Mouse (Mus musculus): ENCODE measurements around the gene Atp8b4. TPM values are rescaled to one million over a fixed set of nuclear protein-coding genes. Genes with fewer than 3 reads are reported as not detected.

Gene Atp8b4
- polyA plus RNA-seq, 1 experiment = 0.06 TPM

DNA sequence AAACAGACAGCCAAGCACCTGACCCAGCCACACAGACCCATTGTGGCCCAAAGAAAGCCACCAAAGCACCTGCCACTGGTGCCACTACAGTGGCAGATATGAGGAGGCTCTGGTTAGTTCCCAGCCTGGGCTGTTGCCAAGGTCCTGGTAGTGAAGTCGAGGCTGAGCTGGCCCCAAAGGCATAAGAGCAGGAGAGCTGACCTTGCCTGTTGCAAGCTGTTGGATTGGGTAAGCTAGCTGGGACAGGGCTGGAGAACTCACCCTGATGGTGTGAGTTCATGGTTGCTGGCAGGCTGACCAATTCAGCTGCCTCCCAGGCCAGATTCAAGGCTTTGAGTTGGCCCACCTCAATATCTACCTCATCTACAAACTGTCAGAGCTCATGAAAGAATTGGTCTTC lies 4.7 kb upstream of the Atp8b4 start:
- no peak for TF ChIP-seq MAX (IDR thresholded peaks at IDR 0.05)
- no peak for TF ChIP-seq USF1 (IDR thresholded peaks at IDR 0.05; ENCODE audit: low read depth)
- no peak for TF ChIP-seq CEBPB (IDR thresholded peaks at IDR 0.05; ENCODE audit: low read depth)
- TF ChIP-seq FOSL1 (IDR thresholded peaks at IDR 0.05; ENCODE audit: insufficient read depth, low read length, poor library complexity, severe bottlenecking) = no peak

DNA sequence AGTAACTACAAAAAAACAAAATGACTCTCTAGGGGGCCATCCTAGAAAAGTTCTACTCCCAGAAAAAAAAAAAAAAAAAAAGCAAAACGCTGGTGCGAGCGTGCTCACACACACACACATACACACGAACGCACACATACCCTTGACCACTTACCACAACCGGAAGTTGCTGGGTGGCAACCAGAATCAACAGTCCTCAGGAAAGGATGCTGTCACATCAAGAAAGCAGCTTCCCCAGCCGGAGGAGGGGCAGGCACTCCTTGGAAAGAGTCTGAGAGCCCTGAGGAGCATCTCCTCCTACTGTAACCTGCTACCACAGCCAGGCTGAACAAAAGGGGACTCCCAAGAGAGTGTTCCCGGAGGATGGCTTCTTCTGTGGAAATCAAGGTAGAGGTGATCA lies 744 bp downstream of the Atp8b4 start:
- Histone ChIP-seq H3K79me3 (ENCODE audit: low read depth) (no peaks in the 10 kb centered on the region), H3K4me3 (ENCODE audit: insufficient read depth, poor library complexity, severe bottlenecking) (no peak overlapping the region), H3ac (ENCODE audit: control insufficient read depth, insufficient read length, low read depth) (no peak overlapping the region), H3K79me2 (ENCODE audit: control insufficient read depth, insufficient read depth) (no peaks in the 10 kb centered on the region), H3K36me3 (ENCODE audit: control insufficient read depth, insufficient read depth) (no peaks in the 10 kb centered on the region), H3K27me3 (ENCODE audit: control insufficient read depth, insufficient read depth, insufficient read length) (peaks cover 10% of the 10 kb centered on the region)
- TF ChIP-seq FOSL1 (IDR thresholded peaks at IDR 0.05; ENCODE audit: insufficient read depth, low read length, poor library complexity, severe bottlenecking) = no peak
- no peak for TF ChIP-seq MAX (IDR thresholded peaks at IDR 0.05)
- no peak for TF ChIP-seq CEBPB (IDR thresholded peaks at IDR 0.05; ENCODE audit: low read depth)
- no peak for TF ChIP-seq MYOG (IDR thresholded peaks at IDR 0.05; ENCODE audit: control insufficient read depth, extremely low read depth, insufficient read length)
- no peak for TF ChIP-seq CTCF (IDR thresholded peaks at IDR 0.05; ENCODE audit: control insufficient read depth, insufficient read depth, insufficient read length)
- TF ChIP-seq MYOD1 (IDR thresholded peaks at IDR 0.05; ENCODE audit: control insufficient read depth, insufficient read length, low read depth) = no peak
- TF ChIP-seq USF1 (IDR thresholded peaks at IDR 0.05; ENCODE audit: low read depth) = no peak

More for the DNA sequence above, 4.7 kb upstream of the Atp8b4 start:
- no peaks in the 10 kb centered on the region for H3K79me3 ChIP-seq (ENCODE audit: low read depth)
- no peak overlapping the region for H3ac ChIP-seq (ENCODE audit: control insufficient read depth, insufficient read length, low read depth)
- no peaks in the 10 kb centered on the region for H3K79me2 ChIP-seq (ENCODE audit: control insufficient read depth, insufficient read depth)
- peaks cover 10% of the 10 kb centered on the region for H3K27me3 ChIP-seq (ENCODE audit: control insufficient read depth, insufficient read depth, insufficient read length)
- H3K36me3 ChIP-seq (ENCODE audit: control insufficient read depth, insufficient read depth) = no peaks in the 10 kb centered on the region
- H3K4me3 ChIP-seq (ENCODE audit: insufficient read depth, poor library complexity, severe bottlenecking) = no peak overlapping the region

DNA sequence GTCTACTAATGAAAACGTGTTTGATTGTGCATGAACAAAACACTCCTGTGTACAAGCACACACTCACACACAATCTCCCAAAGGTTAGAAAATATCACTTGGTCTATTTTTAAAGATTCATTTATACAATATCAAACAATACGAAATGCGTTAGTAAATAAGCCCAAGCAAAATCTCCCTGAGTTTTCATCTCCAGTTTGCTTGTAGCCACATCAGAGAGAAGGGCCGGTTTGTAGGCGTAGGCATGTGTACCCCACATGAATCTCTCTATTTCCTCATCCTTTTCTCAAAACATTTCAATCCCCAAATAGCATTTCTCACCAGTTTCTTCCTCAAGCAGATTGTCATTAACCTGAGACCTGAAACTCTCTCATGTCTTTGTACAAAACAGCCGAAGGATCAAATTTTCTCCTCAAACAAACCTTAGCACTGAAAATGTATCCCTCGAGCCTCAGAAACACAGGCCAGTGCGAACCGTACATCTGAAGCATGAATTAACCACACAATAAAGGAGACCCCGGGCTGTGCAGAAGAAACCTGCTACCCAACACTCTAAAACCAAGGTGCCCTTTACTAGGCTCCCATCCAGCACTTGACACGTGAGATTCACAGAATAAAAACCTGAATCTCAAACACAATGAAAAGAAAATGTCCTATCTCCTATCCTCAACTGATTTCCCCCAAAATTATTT lies 1.6 kb downstream of the Atp8b4 start:
- Histone ChIP-seq H3K79me3 (ENCODE audit: low read depth) (no peaks in the 10 kb centered on the region), H3K36me3 (ENCODE audit: control insufficient read depth, insufficient read depth) (no peaks in the 10 kb centered on the region), H3ac (ENCODE audit: control insufficient read depth, insufficient read length, low read depth) (no peak overlapping the region), H3K4me3 (ENCODE audit: insufficient read depth, poor library complexity, severe bottlenecking) (no peak overlapping the region), H3K79me2 (ENCODE audit: control insufficient read depth, insufficient read depth) (no peaks in the 10 kb centered on the region), H3K27me3 (ENCODE audit: control insufficient read depth, insufficient read depth, insufficient read length) (peaks cover 10% of the 10 kb centered on the region)
- no peak for TF ChIP-seq MYOG (IDR thresholded peaks at IDR 0.05; ENCODE audit: control insufficient read depth, extremely low read depth, insufficient read length)
- TF ChIP-seq CTCF (IDR thresholded peaks at IDR 0.05; ENCODE audit: control insufficient read depth, insufficient read depth, insufficient read length) = no peak
- TF ChIP-seq FOSL1 (IDR thresholded peaks at IDR 0.05; ENCODE audit: insufficient read depth, low read length, poor library complexity, severe bottlenecking) = no peak
- no peak for TF ChIP-seq CEBPB (IDR thresholded peaks at IDR 0.05; ENCODE audit: low read depth)
- no peak for TF ChIP-seq MYOD1 (IDR thresholded peaks at IDR 0.05; ENCODE audit: control insufficient read depth, insufficient read length, low read depth)
- TF ChIP-seq USF1 (IDR thresholded peaks at IDR 0.05; ENCODE audit: low read depth) = no peak
- no peak for TF ChIP-seq MAX (IDR thresholded peaks at IDR 0.05)

DNA sequence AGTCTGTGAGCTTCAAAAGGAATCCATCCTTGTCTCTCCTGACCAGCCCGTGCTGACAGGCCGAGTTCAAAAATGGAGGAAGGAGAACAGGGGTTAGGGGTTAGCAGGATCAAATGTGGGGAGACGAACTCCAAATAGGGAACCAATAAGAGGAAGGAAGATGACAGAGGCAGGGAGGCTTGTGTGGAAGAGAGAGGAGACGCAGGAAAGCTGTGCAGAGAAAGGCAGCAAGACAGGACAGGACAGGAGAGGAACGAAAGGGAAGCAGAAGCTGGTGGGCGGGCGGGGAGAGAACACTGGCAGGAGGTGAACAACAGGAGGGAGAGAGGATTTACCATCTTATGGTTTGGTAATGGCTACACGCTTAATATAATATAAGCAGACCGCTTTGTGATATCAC lies 3.6 kb downstream of the Atp8b4 start:
- no peak overlapping the region for H3ac ChIP-seq (ENCODE audit: control insufficient read depth, insufficient read length, low read depth)
- H3K27me3 ChIP-seq (ENCODE audit: control insufficient read depth, insufficient read depth, insufficient read length) = peaks cover 6% of the 10 kb centered on the region
- no peaks in the 10 kb centered on the region for H3K36me3 ChIP-seq (ENCODE audit: control insufficient read depth, insufficient read depth)
- no peaks in the 10 kb centered on the region for H3K79me2 ChIP-seq (ENCODE audit: control insufficient read depth, insufficient read depth)
- H3K79me3 ChIP-seq (ENCODE audit: low read depth) = no peaks in the 10 kb centered on the region
- H3K4me3 ChIP-seq (ENCODE audit: insufficient read depth, poor library complexity, severe bottlenecking) = no peak overlapping the region
- no peak for TF ChIP-seq MAX (IDR thresholded peaks at IDR 0.05)
- no peak for TF ChIP-seq FOSL1 (IDR thresholded peaks at IDR 0.05; ENCODE audit: insufficient read depth, low read length, poor library complexity, severe bottlenecking)
- no peak for TF ChIP-seq MYOG (IDR thresholded peaks at IDR 0.05; ENCODE audit: control insufficient read depth, extremely low read depth, insufficient read length)
- no peak for TF ChIP-seq MYOD1 (IDR thresholded peaks at IDR 0.05; ENCODE audit: control insufficient read depth, insufficient read length, low read depth)
- no peak for TF ChIP-seq USF1 (IDR thresholded peaks at IDR 0.05; ENCODE audit: low read depth)
- TF ChIP-seq CEBPB (IDR thresholded peaks at IDR 0.05; ENCODE audit: low read depth) = no peak
- TF ChIP-seq CTCF (IDR thresholded peaks at IDR 0.05; ENCODE audit: control insufficient read depth, insufficient read depth, insufficient read length) = no peak

DNA sequence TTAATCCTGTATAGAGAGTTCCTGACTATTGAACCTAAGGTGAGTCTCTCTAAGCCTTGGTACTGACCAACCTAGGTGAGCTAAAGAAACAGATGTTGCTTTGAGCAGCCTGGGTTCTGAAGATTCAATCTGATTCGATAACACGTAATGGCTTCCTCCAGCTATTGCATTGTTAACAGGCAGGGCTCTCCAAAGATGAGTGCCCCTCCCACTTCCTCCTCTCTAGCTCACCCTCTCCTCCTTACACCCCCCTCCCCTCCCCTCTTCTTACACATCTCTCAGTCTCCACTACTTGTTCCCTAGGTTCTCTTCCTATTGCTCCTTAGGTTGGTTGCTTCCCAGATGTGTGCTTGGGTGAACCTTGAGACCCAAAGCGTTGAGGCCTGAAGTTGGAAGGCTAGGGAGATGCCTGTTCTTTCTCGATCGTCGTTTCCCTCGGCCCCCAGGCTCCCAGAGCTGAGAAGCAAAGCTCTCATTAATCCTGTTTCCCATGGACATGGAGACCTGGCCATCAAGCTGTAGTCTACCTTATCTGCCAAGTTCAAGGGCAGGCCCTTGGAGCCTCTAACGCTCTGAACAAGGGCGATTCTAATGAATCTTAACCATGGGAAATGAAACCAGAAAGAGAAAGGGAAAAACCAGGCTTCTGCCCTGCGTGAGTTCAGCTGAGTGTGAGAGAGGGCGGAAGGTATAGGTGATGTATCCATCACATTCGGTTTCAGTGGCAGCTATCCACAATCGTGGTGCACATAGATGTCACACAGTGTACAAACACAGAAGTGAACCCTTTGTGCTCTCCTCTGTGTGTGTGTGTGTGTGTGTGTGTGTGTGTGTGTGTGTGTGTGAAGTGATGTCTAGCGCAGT lies 4.4 kb downstream of the Atp8b4 start:
- Histone ChIP-seq H3K79me3 (ENCODE audit: low read depth) (no peaks in the 10 kb centered on the region), H3K36me3 (ENCODE audit: control insufficient read depth, insufficient read depth) (no peaks in the 10 kb centered on the region), H3K27me3 (ENCODE audit: control insufficient read depth, insufficient read depth, insufficient read length) (no peaks in the 10 kb centered on the region), H3K79me2 (ENCODE audit: control insufficient read depth, insufficient read depth) (no peaks in the 10 kb centered on the region), H3K4me3 (ENCODE audit: insufficient read depth, poor library complexity, severe bottlenecking) (no peak overlapping the region), H3ac (ENCODE audit: control insufficient read depth, insufficient read length, low read depth) (no peak overlapping the region)
- no peak for TF ChIP-seq CEBPB (IDR thresholded peaks at IDR 0.05; ENCODE audit: low read depth)
- TF ChIP-seq MAX (IDR thresholded peaks at IDR 0.05) = no peak
